Mouse (Mus musculus) B cell, adult 62 days (primary cell): Measurements from ENCODE around the gene Clps. TPM values are rescaled to one million over a fixed set of nuclear protein-coding genes. Genes with fewer than 3 reads are reported as not detected.

Source experiments
- total RNA-seq: library from RNA; stranded (reverse); gene quantifications from 4 replicates; pipeline ENCODE4 v1.2.4, GENCODE M21; 2023

Gene Clps
- not detected in 4 replicates for total RNA-seq

GRCm38 (mm10) chr17:28560598-28560997, at the start of gene Clps:
TSS of gene Clps (minus strand) at chr17:28560766.

GRCm38 (mm10) chr17:28575244-28576125, 14.9 kb upstream of the Clps start, which contains the start of gene Lhfpl5:
TSS of gene Lhfpl5 (plus strand) at chr17:28575641.

GRCm38 (mm10) chr17:28549111-28549510, 11.5 kb downstream of the Clps start, which contains the start of gene Clpsl2:
TSS of gene Clpsl2 (plus strand) at chr17:28549411.

GRCm38 (mm10) chr17:28530506-28530905, 30.1 kb downstream of the Clps start, which contains the start of gene Armc12:
TSS of gene Armc12 (plus strand) at chr17:28530806.

GRCm38 (mm10) chr17:28517441-28517955, 43.1 kb downstream of the Clps start, which contains the start of gene Fkbp5:
TSS of gene Fkbp5 (minus strand) at chr17:28517527.

Other genes starting within 250 kb of the Clps start
- 26.2 to 36.6 TPM (median 32.1 TPM) in 4 replicates for gene Fance, start 247.2 kb downstream of the Clps start, total RNA-seq
- 1,486 to 1,599 TPM (median 1,559 TPM) in 4 replicates for gene Rpl10a, start 232.3 kb downstream of the Clps start, total RNA-seq
- gene Tead3, start 209.9 kb downstream of the Clps start, total RNA-seq, result 0.17 to 0.24 TPM in 2 of 4 replicates, not detected in the others
- gene Tulp1, start 195.5 kb downstream of the Clps start, total RNA-seq, result not detected in 4 replicates
- 17.3 to 25.2 TPM (median 20.0 TPM) in 4 replicates for gene Fkbp5, start 43.2 kb downstream of the Clps start, total RNA-seq
- gene Armc12, start 30.0 kb downstream of the Clps start, total RNA-seq, result 0.49 TPM in 1 of 4 replicates, not detected in the others
- gene Clpsl2, start 11.4 kb downstream of the Clps start, total RNA-seq, result not detected in 4 replicates
- not detected in 4 replicates for gene Lhfpl5, start 14.9 kb upstream of the Clps start, total RNA-seq
- 98.1 to 115 TPM (median 107 TPM) in 4 replicates for gene Srpk1, start 61.9 kb upstream of the Clps start, total RNA-seq
- gene Slc26a8, start 129.5 kb upstream of the Clps start, total RNA-seq, result 1.6 to 1.9 TPM (median 1.8 TPM) in 4 replicates
- gene Mapk14, start 130.6 kb upstream of the Clps start, total RNA-seq, result 99.8 to 110 TPM (median 102 TPM) in 4 replicates
- 7.3 to 8.5 TPM (median 7.7 TPM) in 4 replicates for gene AC170998.1, start 165.3 kb upstream of the Clps start, total RNA-seq
- gene Mapk13, start 208.5 kb upstream of the Clps start, total RNA-seq, result 0.78 TPM in 1 of 4 replicates, not detected in the others
- gene Brpf3, start 240.3 kb upstream of the Clps start, total RNA-seq, result 57.6 to 84.2 TPM (median 60.5 TPM) in 4 replicates